Mouse (Mus musculus): ENCODE measurements around the gene Arl15.
A peak's percentile ranks its signal among the peaks of the same experiment; 100 is the strongest.

Arl15 gene

DNA sequence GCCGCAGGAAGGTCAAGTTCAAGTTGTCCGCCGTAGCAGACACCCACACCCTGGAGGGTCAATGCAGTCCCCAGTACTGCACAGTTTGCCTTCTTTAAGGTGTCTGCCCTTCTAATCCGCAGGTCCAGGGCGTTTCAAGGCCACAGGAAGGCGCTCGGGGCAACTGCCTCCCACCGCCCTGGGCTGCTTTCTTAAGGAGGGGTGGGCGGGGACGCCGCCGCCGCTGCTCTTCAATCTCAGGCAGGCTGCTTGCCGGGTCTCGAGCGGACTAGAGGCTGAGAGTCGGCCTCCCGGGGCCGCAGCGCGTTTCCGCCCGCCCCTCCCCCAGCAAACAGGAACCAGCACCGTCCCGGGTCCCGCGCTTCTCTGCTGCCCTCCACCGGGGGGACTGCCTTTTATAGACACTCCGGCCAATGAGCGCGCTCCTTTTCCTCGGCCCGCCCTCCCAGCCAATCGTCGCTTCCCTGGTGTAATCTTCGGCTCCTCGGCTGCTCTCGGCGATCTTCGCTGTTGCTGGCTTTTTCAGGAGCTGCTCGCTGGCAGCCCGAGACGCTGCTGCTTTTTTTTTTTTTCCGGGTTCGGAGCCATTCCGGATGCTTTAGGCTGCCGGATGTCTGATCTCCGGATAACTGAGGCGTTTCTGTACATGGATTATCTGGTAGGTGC, at the start of gene Arl15:
Arl15 (plus strand) TSS at position 467 of the 666 bp plus-strand sequence.
- H3K36me3 ChIP-seq (ENCODE audit: control insufficient read depth, insufficient read depth, low read length, poor library complexity, severe bottlenecking), result no peaks in the 10 kb centered on the region
- DNase-seq (ENCODE audit: low read depth, low spot score), result peak; percentile 97
- H3K27me3 ChIP-seq (ENCODE audit: control insufficient read depth, insufficient read depth, low read length, poor library complexity, severe bottlenecking), result no peaks in the 10 kb centered on the region

DNA sequence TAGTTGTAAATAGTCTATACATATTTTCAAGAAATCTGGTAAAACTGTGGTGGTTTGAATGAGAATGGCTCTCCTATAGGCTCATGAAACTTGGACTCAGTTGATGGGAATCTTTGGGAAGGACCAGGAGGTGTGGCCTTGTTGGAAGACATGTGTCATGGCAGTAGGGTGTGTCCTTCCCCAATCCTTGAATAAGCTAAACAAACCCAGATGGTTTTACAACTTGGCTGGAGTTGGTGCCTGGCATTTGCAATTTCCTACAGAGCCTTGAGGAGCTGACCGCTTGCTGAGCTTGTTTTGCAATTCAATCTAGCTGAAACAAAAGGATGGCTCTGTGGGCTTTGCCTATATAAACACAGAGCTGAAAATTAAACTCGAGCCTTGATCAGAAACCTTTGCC, 49.0 kb upstream of the Arl15 start:
- H3K36me3 ChIP-seq (ENCODE audit: control insufficient read depth, insufficient read depth, low read length, poor library complexity, severe bottlenecking), result no peaks in the 10 kb centered on the region
- DNase-seq (ENCODE audit: low read depth, low spot score), result no peak
- no peaks in the 10 kb centered on the region for H3K27me3 ChIP-seq (ENCODE audit: control insufficient read depth, insufficient read depth, low read length, poor library complexity, severe bottlenecking)

GRCm38 (mm10) chr13:113750766-113751165, 43.5 kb upstream of the Arl15 start:
- DNase-seq (ENCODE audit: low read depth, low spot score), result no peak
- Histone ChIP-seq H3K27me3 (ENCODE audit: control insufficient read depth, insufficient read depth, low read length, poor library complexity, severe bottlenecking) (no peaks in the 10 kb centered on the region), H3K36me3 (ENCODE audit: control insufficient read depth, insufficient read depth, low read length, poor library complexity, severe bottlenecking) (no peaks in the 10 kb centered on the region)

DNA sequence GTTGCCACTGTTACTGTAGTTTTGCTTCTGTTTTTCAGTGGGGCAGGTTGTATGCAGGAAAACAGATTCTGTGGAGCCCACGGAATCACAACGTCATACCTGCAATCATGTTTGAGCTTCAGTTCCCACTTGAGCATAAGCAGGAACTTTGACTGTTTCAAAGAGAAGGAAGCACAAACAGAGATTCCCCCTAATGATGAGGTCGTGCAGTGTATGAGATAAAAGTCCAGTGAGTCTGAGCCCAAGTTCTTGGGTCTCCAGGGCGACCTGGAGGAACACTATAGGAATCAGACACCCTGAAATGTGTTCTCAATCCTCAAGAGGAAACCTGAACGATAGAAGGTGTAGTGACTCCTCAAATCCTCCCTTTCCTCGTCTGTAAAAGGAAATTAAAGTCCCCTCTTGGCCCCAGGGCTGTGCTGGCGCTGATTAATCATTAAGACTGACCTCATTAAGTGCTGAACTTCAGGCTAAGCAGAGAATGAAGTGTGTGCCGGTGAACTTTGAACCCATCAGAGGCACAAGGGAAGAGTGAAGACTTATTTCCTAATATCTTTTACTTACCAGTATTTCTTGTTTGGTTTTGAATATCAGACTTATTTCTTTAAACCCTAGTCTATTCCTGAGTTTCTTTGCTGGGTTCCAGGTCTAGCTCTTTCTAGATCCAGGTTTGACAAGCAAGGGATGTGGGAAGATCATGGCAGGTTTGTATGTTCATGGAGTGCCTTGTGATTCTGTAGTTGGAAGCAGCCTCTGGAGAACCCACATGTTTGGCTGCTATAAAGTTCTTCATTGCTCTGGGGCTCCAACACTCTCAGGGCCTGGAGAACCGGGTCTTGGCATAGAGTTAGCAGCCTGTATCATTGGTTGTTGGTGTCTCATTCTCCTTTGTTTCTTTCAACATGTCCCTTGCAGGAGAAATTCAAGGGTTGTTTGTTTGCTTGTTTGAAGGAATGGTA, 39.3 kb upstream of the Arl15 start:
- Histone ChIP-seq H3K27me3 (ENCODE audit: control insufficient read depth, insufficient read depth, low read length, poor library complexity, severe bottlenecking) (no peaks in the 10 kb centered on the region), H3K36me3 (ENCODE audit: control insufficient read depth, insufficient read depth, low read length, poor library complexity, severe bottlenecking) (no peaks in the 10 kb centered on the region)
- no peak for DNase-seq (ENCODE audit: low read depth, low spot score)

- Histone ChIP-seq H3K36me3 (ENCODE audit: control insufficient read depth, insufficient read depth, low read length, poor library complexity, severe bottlenecking) (no peaks in the 10 kb centered on the region), H3K27me3 (ENCODE audit: control insufficient read depth, insufficient read depth, low read length, poor library complexity, severe bottlenecking) (no peaks in the 10 kb centered on the region)
- DNase-seq (ENCODE audit: low read depth, low spot score), result peak; percentile 4
These were observed 38.5 kb upstream of the Arl15 start for GRCm38 (mm10) chr13:113755779-113756178.

GRCm38 (mm10) chr13:113761717-113762116, 32.6 kb upstream of the Arl15 start:
- Histone ChIP-seq H3K27me3 (ENCODE audit: control insufficient read depth, insufficient read depth, low read length, poor library complexity, severe bottlenecking) (no peaks in the 10 kb centered on the region), H3K36me3 (ENCODE audit: control insufficient read depth, insufficient read depth, low read length, poor library complexity, severe bottlenecking) (no peaks in the 10 kb centered on the region)
- DNase-seq (ENCODE audit: low read depth, low spot score), result no peak

GRCm38 (mm10) chr13:113762766-113763516, 31.4 kb upstream of the Arl15 start:
- H3K27me3 ChIP-seq (ENCODE audit: control insufficient read depth, insufficient read depth, low read length, poor library complexity, severe bottlenecking), result no peaks in the 10 kb centered on the region
- DNase-seq (ENCODE audit: low read depth, low spot score), result no peak
- no peaks in the 10 kb centered on the region for H3K36me3 ChIP-seq (ENCODE audit: control insufficient read depth, insufficient read depth, low read length, poor library complexity, severe bottlenecking)

DNA sequence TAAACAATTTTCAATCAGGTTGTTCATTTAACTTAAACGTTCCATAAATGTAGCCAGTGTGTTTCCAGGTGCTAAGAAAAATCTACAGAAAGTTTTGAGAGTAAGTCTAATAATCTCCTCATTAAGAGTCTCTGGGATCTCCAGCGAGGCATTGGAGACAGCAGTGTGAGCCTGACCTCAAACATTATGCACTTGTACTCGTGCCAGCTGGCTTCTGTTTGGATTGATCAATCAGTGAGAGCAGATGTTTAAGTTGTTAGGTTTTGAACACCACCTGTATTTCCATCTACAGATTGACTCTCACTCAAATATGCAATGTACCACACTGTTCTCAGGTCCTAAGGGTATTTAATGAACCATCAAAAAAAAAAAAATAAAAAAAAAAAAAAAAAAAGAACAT, 28.9 kb upstream of the Arl15 start:
- Histone ChIP-seq H3K27me3 (ENCODE audit: control insufficient read depth, insufficient read depth, low read length, poor library complexity, severe bottlenecking) (no peaks in the 10 kb centered on the region), H3K36me3 (ENCODE audit: control insufficient read depth, insufficient read depth, low read length, poor library complexity, severe bottlenecking) (no peaks in the 10 kb centered on the region)
- DNase-seq (ENCODE audit: low read depth, low spot score), result no peak

- no peak for DNase-seq (ENCODE audit: low read depth, low spot score)
- no peaks in the 10 kb centered on the region for H3K36me3 ChIP-seq (ENCODE audit: control insufficient read depth, insufficient read depth, low read length, poor library complexity, severe bottlenecking)
- no peaks in the 10 kb centered on the region for H3K27me3 ChIP-seq (ENCODE audit: control insufficient read depth, insufficient read depth, low read length, poor library complexity, severe bottlenecking)
These were observed 24.5 kb upstream of the Arl15 start for GRCm38 (mm10) chr13:113769829-113770228.

- no peaks in the 10 kb centered on the region for H3K36me3 ChIP-seq (ENCODE audit: control insufficient read depth, insufficient read depth, low read length, poor library complexity, severe bottlenecking)
These were observed 24.0 kb upstream of the Arl15 start for GRCm38 (mm10) chr13:113770340-113770739.

DNA sequence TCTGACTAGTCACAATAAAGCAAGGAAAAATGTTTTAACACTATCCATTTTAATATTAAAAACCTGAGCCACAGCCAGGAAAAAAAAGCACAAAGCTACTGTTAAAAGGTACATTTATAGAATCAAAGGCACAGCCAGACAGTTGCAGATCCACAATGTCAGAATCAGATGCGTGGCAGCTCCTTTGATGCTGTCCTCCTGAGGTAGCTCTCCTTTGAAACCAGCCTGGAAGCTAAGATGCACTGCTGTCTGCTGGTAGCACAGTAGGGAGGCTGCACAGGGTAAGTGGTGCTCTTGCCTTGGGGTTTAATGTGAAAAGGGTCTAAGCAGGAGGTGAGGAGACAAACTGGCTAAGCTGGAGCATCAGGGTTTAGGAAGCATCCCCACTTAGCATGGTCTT, 23.0 kb upstream of the Arl15 start:
- no peaks in the 10 kb centered on the region for H3K27me3 ChIP-seq (ENCODE audit: control insufficient read depth, insufficient read depth, low read length, poor library complexity, severe bottlenecking)
- DNase-seq (ENCODE audit: low read depth, low spot score), result no peak
- no peaks in the 10 kb centered on the region for H3K36me3 ChIP-seq (ENCODE audit: control insufficient read depth, insufficient read depth, low read length, poor library complexity, severe bottlenecking)

More at GRCm38 (mm10) chr13:113770340-113770739, 24.0 kb upstream of the Arl15 start:
- no peak for DNase-seq (ENCODE audit: low read depth, low spot score)
- no peaks in the 10 kb centered on the region for H3K27me3 ChIP-seq (ENCODE audit: control insufficient read depth, insufficient read depth, low read length, poor library complexity, severe bottlenecking)

- no peak for DNase-seq (ENCODE audit: low read depth, low spot score)
- Histone ChIP-seq H3K36me3 (ENCODE audit: control insufficient read depth, insufficient read depth, low read length, poor library complexity, severe bottlenecking) (no peaks in the 10 kb centered on the region), H3K27me3 (ENCODE audit: control insufficient read depth, insufficient read depth, low read length, poor library complexity, severe bottlenecking) (no peaks in the 10 kb centered on the region)
These were observed 19.5 kb upstream of the Arl15 start for GRCm38 (mm10) chr13:113774799-113775198.

GRCm38 (mm10) chr13:113775244-113776140, 18.8 kb upstream of the Arl15 start:
- no peaks in the 10 kb centered on the region for H3K36me3 ChIP-seq (ENCODE audit: control insufficient read depth, insufficient read depth, low read length, poor library complexity, severe bottlenecking)
- DNase-seq (ENCODE audit: low read depth, low spot score), result no peak
- H3K27me3 ChIP-seq (ENCODE audit: control insufficient read depth, insufficient read depth, low read length, poor library complexity, severe bottlenecking), result no peaks in the 10 kb centered on the region

- no peak for DNase-seq (ENCODE audit: low read depth, low spot score)
- no peaks in the 10 kb centered on the region for H3K36me3 ChIP-seq (ENCODE audit: control insufficient read depth, insufficient read depth, low read length, poor library complexity, severe bottlenecking)
These were observed 8.5 kb upstream of the Arl15 start for GRCm38 (mm10) chr13:113785803-113786202.

More at GRCm38 (mm10) chr13:113785803-113786202, 8.5 kb upstream of the Arl15 start:
- no peaks in the 10 kb centered on the region for H3K27me3 ChIP-seq (ENCODE audit: control insufficient read depth, insufficient read depth, low read length, poor library complexity, severe bottlenecking)
